Mouse (Mus musculus): ENCODE data around the gene Zfp598. TPM values are rescaled to one million over a fixed set of nuclear protein-coding genes. Genes with fewer than 3 reads are reported as not detected.
A peak's percentile ranks its signal among the peaks of the same experiment; 100 is the strongest.

Gene Zfp598
- polyA plus RNA-seq, 1 experiment from 2014 or later = 28.6 TPM

DNA sequence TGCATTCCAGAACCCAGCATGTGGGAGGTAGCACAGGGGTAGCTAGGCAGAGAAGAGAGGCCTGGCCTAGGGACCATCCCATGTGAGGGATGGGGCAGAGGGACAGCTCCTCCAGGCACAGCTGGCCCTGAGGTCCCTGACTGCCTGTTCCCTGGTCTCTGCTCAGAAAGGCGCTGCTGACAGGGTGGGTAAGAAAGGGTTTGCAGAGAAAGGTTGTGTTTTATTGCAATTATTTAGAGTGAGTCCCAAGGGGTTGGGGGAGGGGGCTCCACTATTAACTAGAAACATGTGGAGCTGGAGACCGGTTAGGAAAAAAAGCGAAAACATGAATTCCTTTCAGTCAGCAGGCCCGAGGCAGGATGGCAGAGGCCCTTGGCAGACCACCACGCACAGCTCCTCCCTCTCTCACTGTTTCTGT, 29.9 kb upstream of the Zfp598 start:
- Histone ChIP-seq H3K4me1 (replicated peaks) (peaks cover 51% of the 10 kb centered on the region), H3K27ac (peak overlapping the region; percentile 77), H3K9me3 (no peaks in the 10 kb centered on the region), H3K4me3 (no peak overlapping the region), H3K36me3 (peaks cover 37% of the 10 kb centered on the region), H3K27me3 (ENCODE audit: insufficient read depth, poor library complexity, severe bottlenecking) (no peaks in the 10 kb centered on the region)
- 69% methylated on average over 5 of the region's 5 CpGs for WGBS
- DNase-seq (ENCODE audit: low spot score) = peak; percentile 45

DNA sequence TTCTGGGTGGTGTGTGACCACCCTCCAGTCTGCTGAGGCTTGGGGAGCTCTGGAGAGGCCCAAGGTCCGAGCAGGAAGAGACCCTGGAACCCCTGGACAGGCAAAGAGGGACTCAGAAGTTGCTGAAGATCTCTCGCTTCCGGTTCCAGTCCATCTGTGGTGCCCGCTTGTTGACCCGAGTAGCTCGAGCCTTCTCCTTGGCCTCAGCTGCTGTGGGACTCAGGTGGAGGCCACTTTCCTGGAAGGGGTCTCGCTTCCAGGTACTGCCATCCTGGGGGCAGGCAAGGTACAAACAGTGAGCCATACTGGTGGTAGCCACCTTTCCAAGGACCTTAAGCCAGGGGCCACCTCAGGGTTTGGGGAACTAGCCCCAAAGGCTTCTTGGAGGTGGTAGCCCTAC, 29.4 kb upstream of the Zfp598 start:
- H3K27ac ChIP-seq = peak overlapping the region; percentile 77
- peaks cover 32% of the 10 kb centered on the region for H3K36me3 ChIP-seq
- H3K4me3 ChIP-seq = no peak overlapping the region
- H3K9me3 ChIP-seq = no peaks in the 10 kb centered on the region
- peaks cover 57% of the 10 kb centered on the region for H3K4me1 ChIP-seq (replicated peaks)
- no peaks in the 10 kb centered on the region for H3K27me3 ChIP-seq (ENCODE audit: insufficient read depth, poor library complexity, severe bottlenecking)
- 91% methylated on average over 7 of the region's 7 CpGs for WGBS
- DNase-seq (ENCODE audit: low spot score) = no peak

DNA sequence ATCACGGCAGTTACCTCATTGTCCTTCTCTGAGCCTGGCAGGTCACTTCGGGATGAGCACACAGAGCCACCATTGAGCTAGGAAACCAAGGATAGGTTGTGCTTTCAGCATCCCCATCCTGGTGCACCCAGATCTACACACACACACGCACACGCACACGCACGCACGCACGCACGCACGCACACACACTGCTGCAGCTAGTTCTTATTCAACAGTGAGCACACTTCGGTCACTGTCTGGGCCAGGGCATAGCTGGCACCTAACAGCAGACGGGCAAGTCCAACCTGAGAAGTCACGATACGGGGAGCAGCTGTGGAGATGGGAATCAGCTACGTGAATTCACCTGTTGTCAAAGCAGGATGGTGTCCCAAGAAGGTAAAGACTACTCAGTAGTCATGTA, 28.9 kb upstream of the Zfp598 start:
- Histone ChIP-seq H3K9me3 (no peaks in the 10 kb centered on the region), H3K4me1 (replicated peaks) (peaks cover 61% of the 10 kb centered on the region), H3K4me3 (no peak overlapping the region), H3K36me3 (peaks cover 27% of the 10 kb centered on the region), H3K27ac (peak overlapping the region; percentile 77; the same call in 1 of the 2 replicates), H3K27me3 (ENCODE audit: insufficient read depth, poor library complexity, severe bottlenecking) (no peaks in the 10 kb centered on the region)
- no peak for DNase-seq (ENCODE audit: low spot score)
- WGBS = 96% methylated on average over 15 of the region's 15 CpGs

DNA sequence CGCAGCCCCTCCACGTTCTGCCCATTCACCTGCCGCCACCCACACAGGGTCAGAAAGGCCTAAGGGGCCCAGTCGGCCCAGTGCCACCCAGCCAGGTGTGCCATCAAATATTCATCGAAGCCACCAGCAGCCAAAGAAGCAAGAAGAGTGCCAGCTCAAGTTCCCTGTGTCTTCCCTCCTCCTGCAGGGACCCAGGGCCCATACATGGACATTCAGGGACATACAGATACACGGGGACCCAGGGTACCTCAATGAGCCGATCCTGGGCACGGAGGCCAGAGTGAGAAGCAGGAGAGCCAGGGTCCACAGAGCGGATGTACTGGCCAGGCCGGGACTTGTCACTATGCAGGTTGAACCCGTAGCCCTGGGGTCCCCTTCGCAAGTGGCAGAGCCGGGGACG, 27.5 kb upstream of the Zfp598 start:
- Histone ChIP-seq H3K4me3 (no peak overlapping the region), H3K27me3 (ENCODE audit: insufficient read depth, poor library complexity, severe bottlenecking) (no peaks in the 10 kb centered on the region), H3K4me1 (replicated peaks) (peaks cover 63% of the 10 kb centered on the region), H3K36me3 (peaks cover 25% of the 10 kb centered on the region), H3K27ac (no peak overlapping the region), H3K9me3 (no peaks in the 10 kb centered on the region)
- DNase-seq (ENCODE audit: low spot score) = no peak
- 90% methylated on average over 14 of the region's 14 CpGs for WGBS

DNA sequence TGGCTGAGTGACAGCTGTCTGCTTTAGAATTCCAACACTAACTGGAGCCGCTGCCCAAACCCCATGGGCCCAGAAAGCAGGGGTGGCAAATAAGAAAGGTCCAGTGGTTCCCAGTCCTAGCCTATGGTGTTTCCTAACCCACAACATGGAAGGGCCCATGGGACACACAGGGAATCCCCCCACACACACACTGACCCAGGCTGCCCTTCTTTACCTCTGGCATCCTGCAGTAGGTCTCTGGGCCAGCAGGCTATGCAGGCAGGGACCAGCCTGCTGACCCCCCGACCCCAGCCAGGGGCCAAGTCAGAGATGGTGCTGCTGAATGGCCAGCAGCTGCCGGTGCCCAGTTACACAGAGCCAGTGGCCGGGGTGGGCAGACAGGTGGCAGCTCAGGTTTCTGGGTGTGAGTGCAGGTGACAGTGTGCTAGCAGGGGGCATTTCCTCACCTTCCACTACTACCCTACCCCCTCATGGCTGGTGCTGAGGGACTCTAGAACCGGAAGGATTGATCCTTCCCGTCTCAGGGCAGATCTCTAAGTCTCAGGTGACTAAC, 26.6 kb upstream of the Zfp598 start:
- 63% methylated on average over 6 of the region's 6 CpGs for WGBS
- H3K4me3 ChIP-seq = no peak overlapping the region
- DNase-seq (ENCODE audit: low spot score) = no peak
- H3K9me3 ChIP-seq = no peaks in the 10 kb centered on the region
- peaks cover 5% of the 10 kb centered on the region; the same call in 1 of the 2 replicates for H3K27me3 ChIP-seq (ENCODE audit: insufficient read depth, poor library complexity, severe bottlenecking)
- H3K4me1 ChIP-seq (replicated peaks) = peaks cover 61% of the 10 kb centered on the region
- peaks cover 25% of the 10 kb centered on the region for H3K36me3 ChIP-seq
- no peak overlapping the region; the same call in 1 of the 2 replicates for H3K27ac ChIP-seq

DNA sequence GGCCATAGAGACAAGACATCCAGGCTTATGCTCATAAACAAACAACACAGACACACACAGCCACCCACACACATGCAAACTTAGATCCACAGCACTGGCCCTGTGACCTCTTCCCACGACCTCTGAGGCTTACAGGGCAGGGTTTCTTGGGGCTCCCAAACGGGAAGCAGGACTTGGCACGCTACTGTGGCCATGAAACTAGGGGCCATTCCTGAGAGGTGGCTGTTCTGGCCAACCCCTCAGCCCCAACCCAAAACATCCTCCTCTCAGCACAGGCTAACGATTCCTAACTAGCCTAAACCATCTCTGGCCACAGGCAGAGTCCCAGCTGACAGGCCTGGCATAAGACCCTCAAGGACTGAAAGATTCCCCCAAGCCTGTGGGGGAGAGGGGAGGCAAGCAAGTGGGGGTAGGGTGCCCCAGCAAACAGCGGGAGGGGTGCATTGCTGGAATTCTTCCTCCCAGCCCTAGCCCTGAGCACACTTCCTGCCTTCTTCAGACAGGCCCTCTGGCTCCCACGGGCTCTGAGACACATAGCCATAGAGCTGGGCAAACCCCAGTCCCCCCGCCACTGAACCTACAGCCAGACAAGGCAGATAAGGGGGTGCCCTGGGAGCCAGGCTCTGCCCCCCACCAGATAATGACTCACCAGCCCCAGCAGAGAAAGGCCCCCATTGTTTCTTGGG, 25.3 kb upstream of the Zfp598 start:
- H3K27me3 ChIP-seq (ENCODE audit: insufficient read depth, poor library complexity, severe bottlenecking) = peaks cover 18% of the 10 kb centered on the region
- H3K9me3 ChIP-seq = no peaks in the 10 kb centered on the region
- 45% methylated on average over 7 of the region's 7 CpGs for WGBS
- no peak for DNase-seq (ENCODE audit: low spot score)
- H3K4me3 ChIP-seq = no peak overlapping the region
- H3K36me3 ChIP-seq = peaks cover 13% of the 10 kb centered on the region
- H3K27ac ChIP-seq = peak overlapping the region; percentile 83
- H3K4me1 ChIP-seq (replicated peaks) = peaks cover 57% of the 10 kb centered on the region

DNA sequence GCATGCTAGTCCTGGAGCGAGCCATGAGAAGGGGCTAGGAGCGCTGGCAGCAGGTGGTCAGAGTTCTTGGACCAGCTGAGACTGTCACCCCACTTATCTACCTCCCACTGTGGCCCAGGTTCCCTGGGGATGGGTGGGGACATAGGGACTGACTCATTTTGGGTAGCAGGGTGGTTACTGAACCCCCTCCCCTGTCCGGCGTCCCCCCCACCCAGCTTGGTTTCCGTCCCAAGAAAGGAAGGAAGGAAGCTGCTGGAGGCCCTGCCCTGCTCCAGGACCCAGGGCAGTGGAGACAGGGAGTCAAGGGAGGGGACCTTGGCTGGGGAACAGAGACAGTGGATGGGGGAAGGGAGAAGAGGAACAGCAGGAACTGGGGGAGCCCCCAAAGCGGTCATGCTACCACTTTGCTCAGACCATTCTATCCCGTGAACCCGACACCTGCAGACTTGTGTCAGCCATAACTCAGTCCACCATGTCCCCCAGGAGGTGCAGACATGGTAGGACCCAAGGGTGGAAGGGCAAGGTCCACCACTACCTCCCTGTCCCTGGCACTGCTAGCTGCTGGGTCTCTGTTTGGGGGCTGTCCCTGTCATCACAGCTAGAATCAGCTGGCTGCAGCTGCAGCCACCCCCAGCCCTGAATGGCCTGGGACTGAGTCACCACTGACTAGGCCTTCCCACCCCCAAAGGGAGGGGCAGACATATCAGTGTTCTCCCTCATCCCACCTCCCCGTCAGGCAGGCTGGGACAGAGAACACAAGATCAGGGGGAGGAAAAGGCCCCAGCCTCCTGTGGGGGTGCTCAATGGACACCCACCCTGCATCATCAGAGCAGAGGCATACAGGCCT, 24.4 kb upstream of the Zfp598 start:
- 77% methylated on average over 9 of the region's 9 CpGs for WGBS
- Histone ChIP-seq H3K36me3 (peaks cover 7% of the 10 kb centered on the region), H3K27me3 (ENCODE audit: insufficient read depth, poor library complexity, severe bottlenecking) (peaks cover 27% of the 10 kb centered on the region), H3K4me3 (peak overlapping the region; percentile 9; the same call in 1 of the 2 replicates), H3K9me3 (no peaks in the 10 kb centered on the region), H3K4me1 (replicated peaks) (peaks cover 62% of the 10 kb centered on the region), H3K27ac (peak overlapping the region; percentile 83)
- DNase-seq (ENCODE audit: low spot score) = no peak

DNA sequence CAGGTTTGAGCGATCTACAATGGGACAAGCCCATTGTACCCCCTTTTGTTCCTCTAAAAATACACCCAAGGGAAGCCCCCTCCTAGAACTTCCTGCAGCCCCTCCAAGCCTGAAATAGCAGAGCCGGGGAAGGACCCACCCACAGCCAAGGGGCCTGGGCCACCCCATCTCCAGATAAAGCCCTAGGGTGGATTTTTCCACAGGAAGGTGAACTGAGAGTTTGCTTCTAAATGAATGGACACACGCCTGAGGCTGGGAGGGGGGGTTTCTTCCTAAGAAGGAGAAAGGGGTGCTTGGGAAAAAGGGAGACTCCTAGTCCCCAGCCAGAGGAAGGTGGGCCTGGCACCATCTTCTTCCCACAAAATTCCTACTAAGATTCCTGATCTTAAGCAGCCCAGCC, 23.6 kb upstream of the Zfp598 start:
- H3K36me3 ChIP-seq = peaks cover 2% of the 10 kb centered on the region; the same call in 1 of the 2 replicates
- H3K4me1 ChIP-seq (replicated peaks) = peaks cover 69% of the 10 kb centered on the region
- H3K4me3 ChIP-seq = no peak overlapping the region
- WGBS = 72% methylated on average over 3 of the region's 3 CpGs
- no peak for DNase-seq (ENCODE audit: low spot score)
- no peaks in the 10 kb centered on the region for H3K9me3 ChIP-seq
- peak overlapping the region; percentile 83; the same call in 1 of the 2 replicates for H3K27ac ChIP-seq
- peaks cover 35% of the 10 kb centered on the region for H3K27me3 ChIP-seq (ENCODE audit: insufficient read depth, poor library complexity, severe bottlenecking)

DNA sequence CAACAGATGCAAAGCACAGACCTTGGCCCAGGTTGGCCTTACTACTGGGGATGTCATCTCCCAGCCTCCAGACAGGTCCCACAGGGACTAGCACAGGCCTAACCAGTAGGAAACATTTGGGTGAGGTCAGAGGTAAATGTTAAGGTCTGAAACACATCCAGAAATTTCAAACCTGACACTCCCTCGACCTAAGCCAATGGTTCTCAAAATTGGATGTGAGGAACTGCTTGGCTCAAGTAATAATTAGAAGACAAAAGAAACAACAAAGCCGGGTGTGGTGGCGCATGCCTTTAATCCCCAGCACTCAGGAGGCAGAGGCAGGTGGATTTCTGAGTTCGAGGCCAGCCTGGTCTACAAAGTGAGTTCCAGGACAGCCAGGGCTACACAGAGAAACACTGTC, 23.1 kb upstream of the Zfp598 start:
- Histone ChIP-seq H3K36me3 (no peaks in the 10 kb centered on the region; the same call in 1 of the 2 replicates), H3K27me3 (ENCODE audit: insufficient read depth, poor library complexity, severe bottlenecking) (peaks cover 40% of the 10 kb centered on the region), H3K4me1 (replicated peaks) (peaks cover 69% of the 10 kb centered on the region), H3K4me3 (no peak overlapping the region), H3K9me3 (no peaks in the 10 kb centered on the region), H3K27ac (no peak overlapping the region)
- no peak for DNase-seq (ENCODE audit: low spot score)
- 87% methylated on average over 4 of the region's 4 CpGs for WGBS

DNA sequence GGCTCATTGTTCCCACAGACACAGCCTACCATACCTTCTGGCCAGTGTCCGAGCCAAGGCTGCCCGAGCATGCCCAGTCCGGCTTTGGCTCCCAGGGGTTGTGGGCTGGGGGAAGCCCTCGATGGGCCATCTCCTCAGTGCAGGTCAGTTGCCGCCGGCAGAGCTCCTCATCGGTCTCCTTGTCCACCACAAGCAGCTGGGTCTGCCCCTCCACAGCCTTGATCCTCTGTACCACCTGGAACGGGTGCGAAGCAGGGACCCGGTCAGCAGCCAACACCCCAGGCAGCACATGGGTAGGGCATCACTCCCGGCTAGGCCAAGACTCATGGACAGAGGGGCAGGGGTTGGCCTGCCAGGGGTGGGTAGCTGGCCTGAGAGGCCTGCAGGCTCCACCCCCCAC, 22.0 kb upstream of the Zfp598 start:
- peaks cover 47% of the 10 kb centered on the region for H3K27me3 ChIP-seq (ENCODE audit: insufficient read depth, poor library complexity, severe bottlenecking)
- H3K9me3 ChIP-seq = no peaks in the 10 kb centered on the region
- DNase-seq (ENCODE audit: low spot score) = no peak
- no peaks in the 10 kb centered on the region for H3K36me3 ChIP-seq
- H3K4me1 ChIP-seq (replicated peaks) = peaks cover 65% of the 10 kb centered on the region
- peak overlapping the region; percentile 50; the same call in 1 of the 2 replicates for H3K27ac ChIP-seq
- 80% methylated on average over 11 of the region's 11 CpGs for WGBS
- peak overlapping the region; percentile 1; the same call in 1 of the 2 replicates for H3K4me3 ChIP-seq

DNA sequence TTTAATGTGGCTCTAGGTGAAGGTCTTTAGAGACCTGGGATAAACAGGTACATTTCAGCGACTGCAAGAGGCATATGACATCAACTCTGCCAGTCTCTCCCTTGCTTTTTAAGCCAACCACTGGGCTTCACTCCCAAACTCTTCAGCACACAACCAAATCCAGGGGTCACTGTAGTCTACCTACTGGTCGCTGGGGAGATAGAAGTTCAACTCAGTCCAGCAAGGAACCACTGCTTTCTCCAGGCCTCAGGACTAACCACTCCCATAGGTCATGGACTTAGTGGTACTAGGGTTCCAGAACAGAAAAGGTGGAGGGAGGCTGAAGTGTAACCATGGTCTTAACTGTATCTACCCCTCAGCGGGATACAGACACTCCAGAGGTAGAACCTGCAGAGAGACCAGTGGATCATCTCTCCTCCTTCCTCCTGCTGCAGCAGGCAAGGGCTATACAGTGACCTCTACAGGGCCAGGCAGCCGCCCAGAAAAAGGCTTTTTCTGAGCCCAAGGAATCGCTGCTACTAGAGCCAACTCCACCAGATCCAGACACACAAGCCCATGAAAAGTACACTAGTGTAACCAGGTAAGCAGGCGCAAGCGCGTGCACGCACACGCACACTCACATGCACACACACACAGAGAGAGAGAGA, 20.6 kb upstream of the Zfp598 start:
- Histone ChIP-seq H3K9me3 (no peaks in the 10 kb centered on the region), H3K27me3 (ENCODE audit: insufficient read depth, poor library complexity, severe bottlenecking) (peaks cover 47% of the 10 kb centered on the region), H3K4me1 (replicated peaks) (peaks cover 54% of the 10 kb centered on the region), H3K27ac (no peak overlapping the region), H3K36me3 (no peaks in the 10 kb centered on the region), H3K4me3 (peak overlapping the region; percentile 76)
- 72% methylated on average over 10 of the region's 10 CpGs for WGBS
- DNase-seq (ENCODE audit: low spot score) = no peak

DNA sequence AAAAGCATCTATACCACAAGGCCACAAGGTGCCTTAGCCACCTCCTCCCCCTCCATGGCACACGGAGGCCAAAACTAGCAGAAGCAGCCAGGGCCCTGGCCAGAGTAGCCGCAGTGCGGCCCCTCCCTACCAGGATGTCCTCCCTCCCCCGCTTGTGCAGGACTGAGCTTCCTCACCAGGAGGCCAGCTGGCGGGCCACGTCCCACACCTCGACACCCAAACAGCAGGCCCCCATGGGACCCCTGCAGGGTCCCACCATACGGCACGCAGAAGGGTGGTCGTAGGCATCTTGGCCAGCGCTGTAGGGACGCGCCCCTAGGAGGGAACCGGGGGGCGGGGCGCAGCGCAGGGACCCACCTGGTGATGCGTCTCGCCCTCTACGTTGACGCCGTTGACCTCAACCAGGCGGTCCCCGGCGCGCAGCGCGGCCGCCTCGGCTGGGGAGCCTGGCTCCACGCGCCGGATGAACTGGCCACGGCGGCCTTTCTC, 19.9 kb upstream of the Zfp598 start:
- H3K4me1 ChIP-seq (replicated peaks) = peaks cover 51% of the 10 kb centered on the region
- peak overlapping the region; percentile 76 for H3K4me3 ChIP-seq
- H3K9me3 ChIP-seq = no peaks in the 10 kb centered on the region
- H3K36me3 ChIP-seq = no peaks in the 10 kb centered on the region
- WGBS = under 1% methylated on average over 35 of the region's 35 CpGs
- peaks cover 50% of the 10 kb centered on the region for H3K27me3 ChIP-seq (ENCODE audit: insufficient read depth, poor library complexity, severe bottlenecking)
- peak overlapping the region; percentile 87 for H3K27ac ChIP-seq
- DNase-seq (ENCODE audit: low spot score) = no peak

All from hindbrain, embryonic 10.5 days (tissue).